Mouse (Mus musculus): ENCODE measurements around the gene Fermt2. TPM values are rescaled to one million over a fixed set of nuclear protein-coding genes. Genes with fewer than 3 reads are reported as not detected.

Fermt2 gene
- total RNA-seq, 2 experiments from 2014 or later, result 222 to 227 TPM

GRCm38 (mm10) chr14:45438931-45439275 is 91.0 kb downstream of the Fermt2 start:
- DNase-seq (ENCODE audit: low spot score), result no peak

- DNase-seq (ENCODE audit: low spot score), result no peak
These were observed 91.5 kb downstream of the Fermt2 start for GRCm38 (mm10) chr14:45438250-45438930.

GRCm38 (mm10) chr14:45434220-45434619 is 95.7 kb downstream of the Fermt2 start:
- no peak for DNase-seq (ENCODE audit: low spot score)

- no peak for DNase-seq (ENCODE audit: low spot score)
These were observed 97.9 kb downstream of the Fermt2 start for GRCm38 (mm10) chr14:45432003-45432402.

- DNase-seq (ENCODE audit: low spot score), result no peak
These were observed 99.7 kb downstream of the Fermt2 start for GRCm38 (mm10) chr14:45430066-45430842.

GRCm38 (mm10) chr14:45423220-45423619 is 106.7 kb downstream of the Fermt2 start:
- DNase-seq (ENCODE audit: low spot score), result peak; percentile 52

GRCm38 (mm10) chr14:45422371-45422770 is 107.5 kb downstream of the Fermt2 start:
- no peak for DNase-seq (ENCODE audit: low spot score)

- no peak for DNase-seq (ENCODE audit: low spot score)
These were observed 110.6 kb downstream of the Fermt2 start for GRCm38 (mm10) chr14:45419323-45419722.

GRCm38 (mm10) chr14:45418553-45418952 is 111.4 kb downstream of the Fermt2 start:
- DNase-seq (ENCODE audit: low spot score), result no peak

- DNase-seq (ENCODE audit: low spot score), result no peak
These were observed 113.7 kb downstream of the Fermt2 start for GRCm38 (mm10) chr14:45416265-45416664.

Other genes starting within 250 kb of the Fermt2 start
- gene Ero1l, start 211.3 kb downstream of the Fermt2 start, total RNA-seq (2021), result 1 to 10 TPM; 4.6 TPM
- gene Psmc6, start 200.3 kb downstream of the Fermt2 start, total RNA-seq (2021), result 100 to 1,000 TPM in 1 of 2 experiments, 10 to 100 TPM in 1; 93.0 to 100 TPM
- gene Styx, start 179.0 kb downstream of the Fermt2 start, total RNA-seq (2021), result 10 to 100 TPM; 74.6 to 80.4 TPM
- gene Gnpnat1, start 125.2 kb downstream of the Fermt2 start, total RNA-seq (2021), result 1 to 10 TPM; 8.4 to 9.0 TPM
- 1 to 10 TPM; 2.9 TPM for gene Ddhd1, start 128.0 kb upstream of the Fermt2 start, total RNA-seq (2021)

Measured in gastrocnemius, adult 18-20 months (tissue).